Mouse (Mus musculus) neural tube, embryonic 12.5 days (tissue): ENCODE measurements at regions not wholly inside any gene's neighbourhood (a gene's known extent, or its start where the extent isn't known, plus 50 kb on each side); places are given as distances from the start of the nearest gene placed in this dataset.
A peak's percentile ranks its signal among the peaks of the same experiment; 100 is the strongest.

Experiments used
- ATAC-seq: fragments of 200-750 bp; cut with Nextera tagmentation; 2 replicates; pipeline ENCODE4 v1.8.0; 2017; ENCODE audit warnings: low read depth, mild to moderate bottlenecking, moderate TSS enrichment, moderate library complexity; ENCODE audit not compliant: low FRiP score
- H3K27ac ChIP-seq: fragments of 300-500 bp; sonication (generic); 2 replicates; pipeline ENCODE4 v1.5.1; 2016
- H3K27me3 ChIP-seq: fragments of 300-500 bp; sonication (generic); replicated peaks from 2 replicates; pipeline ENCODE4 v1.6.1; 2016; ENCODE audit warnings: mild to moderate bottlenecking
- H3K36me3 ChIP-seq: fragments of 300-500 bp; sonication (generic); 2 replicates; pipeline ENCODE4 v1.6.1; 2016; ENCODE audit warnings: mild to moderate bottlenecking
- H3K4me1 ChIP-seq: fragments of 300-500 bp; sonication (generic); 2 replicates; pipeline ENCODE4 v1.6.1; 2016
- H3K4me2 ChIP-seq: fragments of 300-500 bp; sonication (generic); replicated peaks from 2 replicates; pipeline ENCODE4 v1.6.1; 2016; ENCODE audit warnings: mild to moderate bottlenecking
- H3K4me3 ChIP-seq: fragments of 300-500 bp; sonication (generic); 2 replicates; pipeline ENCODE4 v1.5.1; 2016
- H3K9ac ChIP-seq: fragments of 300-500 bp; sonication (generic); 2 replicates; pipeline ENCODE4 v1.6.1; 2016; ENCODE audit warnings: mild to moderate bottlenecking
- H3K9me3 ChIP-seq: fragments of 300-500 bp; sonication (generic); 2 replicates; pipeline ENCODE4 v1.6.1; 2016; ENCODE audit warnings: mild to moderate bottlenecking
- WGBS: fragments of 180-500 bp; shearing (Covaris S2); methylation state at CpG from one replicate; pipeline ENCODE4 v1.1.7; 2016; 5-methylcytosine and 5-hydroxymethylcytosine counted together

- Histone ChIP-seq H3K4me3 (no peak overlapping the region), H3K4me2 (no peak overlapping the region), H3K4me1 (no peaks in the 10 kb centered on the region), H3K9ac (no peak overlapping the region), H3K27ac (no peak overlapping the region), H3K9me3 (no peaks in the 10 kb centered on the region), H3K27me3 (no peaks in the 10 kb centered on the region), H3K36me3 (no peaks in the 10 kb centered on the region)
- ATAC-seq = no peak
- 57% methylated on average over 1 of the region's 1 CpGs for WGBS
Observed at GRCm38 (mm10) chr6:11647651-11648050, 259.6 kb downstream of the Ndufa4 start.

- H3K4me3 ChIP-seq = no peak overlapping the region
- H3K9me3 ChIP-seq = no peaks in the 10 kb centered on the region
- no peaks in the 10 kb centered on the region for H3K4me1 ChIP-seq
- H3K4me2 ChIP-seq = no peak overlapping the region
- H3K9ac ChIP-seq = no peak overlapping the region
- 83% methylated on average over 4 of the region's 4 CpGs for WGBS
- H3K27me3 ChIP-seq = no peaks in the 10 kb centered on the region
- no peak overlapping the region for H3K27ac ChIP-seq
- ATAC-seq = no peak
- no peaks in the 10 kb centered on the region for H3K36me3 ChIP-seq
Observed at GRCm38 (mm10) chr6:11613331-11613730, 294.0 kb downstream of the Ndufa4 start.

- Histone ChIP-seq H3K4me1 (no peaks in the 10 kb centered on the region), H3K4me3 (no peak overlapping the region), H3K36me3 (no peaks in the 10 kb centered on the region), H3K4me2 (no peak overlapping the region), H3K27me3 (no peaks in the 10 kb centered on the region), H3K9me3 (no peaks in the 10 kb centered on the region), H3K27ac (no peak overlapping the region), H3K9ac (no peak overlapping the region)
- no peak for ATAC-seq
Observed at GRCm38 (mm10) chr6:11608214-11608613, 299.1 kb downstream of the Ndufa4 start.

- 60% methylated on average over 2 of the region's 2 CpGs for WGBS
- Histone ChIP-seq H3K4me2 (no peak overlapping the region), H3K27me3 (no peaks in the 10 kb centered on the region), H3K9ac (no peak overlapping the region), H3K4me1 (no peaks in the 10 kb centered on the region), H3K36me3 (no peaks in the 10 kb centered on the region), H3K9me3 (no peaks in the 10 kb centered on the region), H3K4me3 (no peak overlapping the region), H3K27ac (no peak overlapping the region)
- ATAC-seq = no peak
Observed at GRCm38 (mm10) chr6:11607696-11608095, 299.6 kb downstream of the Ndufa4 start.

- H3K27me3 ChIP-seq = no peaks in the 10 kb centered on the region
- H3K9me3 ChIP-seq = no peaks in the 10 kb centered on the region
- no peak for ATAC-seq
- H3K9ac ChIP-seq = no peak overlapping the region
- no peaks in the 10 kb centered on the region for H3K36me3 ChIP-seq
- 63% methylated on average over 3 of the region's 3 CpGs for WGBS
- H3K4me2 ChIP-seq = no peak overlapping the region
- no peak overlapping the region for H3K27ac ChIP-seq
- H3K4me1 ChIP-seq = no peaks in the 10 kb centered on the region
- no peak overlapping the region for H3K4me3 ChIP-seq
Observed at GRCm38 (mm10) chr6:11606055-11606454, 301.2 kb downstream of the Ndufa4 start.

GRCm38 (mm10) chr6:11605526-11605925, 301.8 kb downstream of the Ndufa4 start:
- WGBS = 69% methylated on average over 4 of the region's 4 CpGs
- H3K9ac ChIP-seq = no peak overlapping the region
- no peaks in the 10 kb centered on the region for H3K27me3 ChIP-seq
- H3K4me1 ChIP-seq = no peaks in the 10 kb centered on the region
- no peak overlapping the region for H3K4me3 ChIP-seq
- H3K36me3 ChIP-seq = no peaks in the 10 kb centered on the region
- no peaks in the 10 kb centered on the region for H3K9me3 ChIP-seq
- no peak overlapping the region for H3K4me2 ChIP-seq
- ATAC-seq = no peak
- H3K27ac ChIP-seq = no peak overlapping the region

DNA sequence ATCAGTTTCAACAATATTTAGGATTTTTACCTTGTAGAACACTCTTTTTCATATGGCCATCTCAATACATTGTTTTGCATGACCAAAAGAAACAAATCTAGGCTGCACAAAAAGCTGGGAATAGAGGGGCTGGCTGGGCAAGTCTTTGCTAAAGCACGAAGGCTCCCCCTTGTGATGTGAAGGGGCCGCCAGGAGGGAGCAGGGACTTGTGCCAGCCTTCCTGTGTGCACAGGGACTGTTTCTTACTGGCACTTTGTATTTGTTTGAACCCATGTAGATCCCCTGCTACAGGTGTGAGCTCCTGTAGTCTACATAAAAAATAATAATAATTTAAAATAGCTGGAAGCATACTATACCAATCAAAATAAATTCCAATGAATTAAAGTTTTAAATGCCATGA, 312.4 kb downstream of the Ndufa4 start:
- WGBS = 61% methylated on average over 2 of the region's 2 CpGs
- H3K9ac ChIP-seq = no peak overlapping the region
- H3K27me3 ChIP-seq = no peaks in the 10 kb centered on the region
- H3K36me3 ChIP-seq = no peaks in the 10 kb centered on the region
- no peak overlapping the region for H3K27ac ChIP-seq
- no peak for ATAC-seq
- H3K9me3 ChIP-seq = no peaks in the 10 kb centered on the region
- no peak overlapping the region for H3K4me2 ChIP-seq
- no peak overlapping the region for H3K4me3 ChIP-seq
- peaks cover 5% of the 10 kb centered on the region; the same call in 1 of the 2 replicates for H3K4me1 ChIP-seq

GRCm38 (mm10) chr6:11593583-11594271, 313.6 kb downstream of the Ndufa4 start:
- Histone ChIP-seq H3K4me3 (no peak overlapping the region), H3K4me2 (peak overlapping the region; percentile 18; the same call in 1 of the 2 replicates), H3K27ac (no peak overlapping the region), H3K4me1 (peaks cover 5% of the 10 kb centered on the region; the same call in 1 of the 2 replicates), H3K36me3 (no peaks in the 10 kb centered on the region), H3K27me3 (no peaks in the 10 kb centered on the region), H3K9ac (no peak overlapping the region), H3K9me3 (no peaks in the 10 kb centered on the region)
- ATAC-seq = peak; percentile 87
- 48% methylated on average over 14 of the region's 14 CpGs for WGBS

DNA sequence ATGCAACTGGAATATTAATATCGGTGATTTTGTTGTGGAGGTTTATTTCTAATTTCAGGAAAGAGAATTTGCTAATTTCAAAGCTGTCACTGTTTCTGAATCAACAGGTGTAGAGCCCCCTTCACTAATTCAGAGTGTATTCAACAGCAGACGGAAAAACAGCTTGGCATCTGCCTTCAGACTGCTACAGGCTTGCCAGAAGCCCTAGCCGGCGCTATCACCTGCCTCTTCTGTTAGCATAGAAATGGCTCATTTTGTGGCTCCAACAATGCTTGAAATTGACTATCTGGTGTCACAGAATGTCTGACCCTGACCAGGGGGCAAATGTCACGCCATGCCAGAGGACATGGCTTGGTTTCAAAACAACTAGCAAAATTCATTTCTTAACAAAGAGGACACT, 331.2 kb downstream of the Ndufa4 start:
- H3K36me3 ChIP-seq = no peaks in the 10 kb centered on the region
- no peak for ATAC-seq
- H3K4me2 ChIP-seq = no peak overlapping the region
- 82% methylated on average over 5 of the region's 5 CpGs for WGBS
- no peak overlapping the region for H3K9ac ChIP-seq
- H3K4me1 ChIP-seq = no peaks in the 10 kb centered on the region
- no peak overlapping the region for H3K4me3 ChIP-seq
- H3K27me3 ChIP-seq = no peaks in the 10 kb centered on the region
- no peak overlapping the region for H3K27ac ChIP-seq
- no peaks in the 10 kb centered on the region for H3K9me3 ChIP-seq

- WGBS = 90% methylated on average over 2 of the region's 2 CpGs
- Histone ChIP-seq H3K9me3 (no peaks in the 10 kb centered on the region), H3K4me2 (no peak overlapping the region), H3K27me3 (no peaks in the 10 kb centered on the region), H3K27ac (no peak overlapping the region), H3K9ac (no peak overlapping the region), H3K36me3 (no peaks in the 10 kb centered on the region), H3K4me1 (no peaks in the 10 kb centered on the region), H3K4me3 (no peak overlapping the region)
- ATAC-seq = no peak
Observed at GRCm38 (mm10) chr6:11565246-11565645, 342.1 kb downstream of the Ndufa4 start.

DNA sequence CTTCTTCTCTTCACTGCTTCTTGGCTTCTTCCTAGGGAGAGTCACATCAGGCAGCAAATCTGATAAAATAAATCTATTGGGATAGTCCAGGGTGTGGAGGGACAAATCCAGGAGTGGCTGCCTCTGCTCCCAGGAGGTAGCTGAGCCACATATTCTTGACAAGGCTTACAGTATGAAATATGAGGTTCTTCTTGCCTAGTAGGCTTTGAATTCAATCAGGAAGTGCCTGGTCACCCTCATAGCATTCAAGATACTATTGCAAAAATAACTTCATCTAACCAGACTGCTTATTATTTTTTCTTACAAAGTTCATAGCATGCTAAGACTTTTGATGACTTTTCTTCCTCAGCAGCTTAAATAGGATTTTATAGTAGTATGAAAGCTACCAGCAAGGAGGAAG, 356.8 kb downstream of the Ndufa4 start:
- Histone ChIP-seq H3K9ac (no peak overlapping the region), H3K4me3 (no peak overlapping the region), H3K4me2 (no peak overlapping the region), H3K36me3 (no peaks in the 10 kb centered on the region), H3K27ac (no peak overlapping the region), H3K9me3 (no peaks in the 10 kb centered on the region), H3K27me3 (no peaks in the 10 kb centered on the region), H3K4me1 (no peaks in the 10 kb centered on the region)
- ATAC-seq = no peak

- H3K9me3 ChIP-seq = no peaks in the 10 kb centered on the region
- no peak overlapping the region for H3K9ac ChIP-seq
- H3K27me3 ChIP-seq = no peaks in the 10 kb centered on the region
- no peaks in the 10 kb centered on the region for H3K4me1 ChIP-seq
- H3K27ac ChIP-seq = no peak overlapping the region
- H3K4me3 ChIP-seq = no peak overlapping the region
- no peak overlapping the region for H3K4me2 ChIP-seq
- no peaks in the 10 kb centered on the region for H3K36me3 ChIP-seq
- no peak for ATAC-seq
Observed at GRCm38 (mm10) chr6:11547318-11547717, 360.0 kb downstream of the Ndufa4 start.
